Mouse (Mus musculus): ENCODE data around the gene Arid1b. TPM values are rescaled to one million over a fixed set of nuclear protein-coding genes. Genes with fewer than 3 reads are reported as not detected.

Gene Arid1b
- polyA plus RNA-seq, 1 experiment from 2014 or later = 46.4 TPM

GRCm38 (mm10) chr17:5277137-5277871 lies 283.2 kb downstream of the Arid1b start:
- POLR2A ChIA-PET = no interaction called here
- ATAC-seq = no peak
- in situ Hi-C loops (cut with MboI; ENCODE audit: low pct_unique_long_range_greater_than_20kb) = no loop called here
- CTCF ChIA-PET = no interaction called here
- no peak for TF ChIP-seq CTCF (IDR thresholded peaks at IDR 0.05)
- DNase-seq (ENCODE audit: low read depth, low spot score) = no peak
- no peaks in the 10 kb centered on the region for H3K27me3 ChIP-seq

DNA sequence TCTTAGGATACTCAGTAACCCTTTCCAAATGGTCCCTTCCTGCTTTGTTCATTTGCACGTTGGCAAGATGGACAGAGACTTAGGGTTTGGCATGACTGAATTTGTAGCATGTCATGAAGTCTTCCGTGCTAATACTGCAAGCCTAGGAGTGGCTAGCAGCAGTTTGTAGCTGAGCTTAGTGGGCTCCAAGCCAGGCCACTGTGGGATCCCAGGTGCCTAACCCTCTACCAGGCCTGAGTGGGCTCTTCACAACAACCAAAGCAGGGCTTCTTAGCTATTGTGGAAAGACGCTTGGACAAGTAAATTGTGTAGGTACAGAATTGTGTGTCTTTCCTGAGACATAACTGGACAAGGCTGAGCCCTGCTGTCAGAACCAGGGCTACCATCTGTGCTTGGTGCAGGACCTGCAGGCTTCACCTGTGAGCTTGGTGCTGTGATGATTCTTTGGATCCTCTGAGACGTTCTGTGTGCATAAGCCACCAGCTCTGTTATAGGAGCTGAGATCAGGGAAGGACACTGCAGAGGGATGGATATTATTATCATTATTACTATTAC lies 286.4 kb downstream of the Arid1b start:
- ChIA-PET CTCF (no interaction called here), POLR2A (interaction anchor here (0.5 to 0.6 kb wide), 2 partner anchors 18 to 1983 kb away, joined by 3 to 5 read pairs; no protein-coding TSS in a partner anchor)
- DNase-seq (ENCODE audit: low read depth, low spot score) (no peak), ATAC-seq (no peak)
- TF ChIP-seq CTCF (IDR thresholded peaks at IDR 0.05) = no peak
- in situ Hi-C loops (cut with MboI; ENCODE audit: low pct_unique_long_range_greater_than_20kb) = no loop called here
- H3K27me3 ChIP-seq = no peaks in the 10 kb centered on the region

GRCm38 (mm10) chr17:5284783-5285182 lies 290.7 kb downstream of the Arid1b start:
- DNase-seq (ENCODE audit: low read depth, low spot score) = no peak
- POLR2A ChIA-PET = interaction anchor here (1.1 kb wide), 1 partner anchor 39 kb away, joined by 4 read pairs; no protein-coding TSS in a partner anchor
- CTCF ChIA-PET = no interaction called here
- no peaks in the 10 kb centered on the region for H3K27me3 ChIP-seq
- TF ChIP-seq CTCF (IDR thresholded peaks at IDR 0.05) = no peak
- in situ Hi-C loops (cut with MboI; ENCODE audit: low pct_unique_long_range_greater_than_20kb) = no loop called here
- no peak for ATAC-seq

DNA sequence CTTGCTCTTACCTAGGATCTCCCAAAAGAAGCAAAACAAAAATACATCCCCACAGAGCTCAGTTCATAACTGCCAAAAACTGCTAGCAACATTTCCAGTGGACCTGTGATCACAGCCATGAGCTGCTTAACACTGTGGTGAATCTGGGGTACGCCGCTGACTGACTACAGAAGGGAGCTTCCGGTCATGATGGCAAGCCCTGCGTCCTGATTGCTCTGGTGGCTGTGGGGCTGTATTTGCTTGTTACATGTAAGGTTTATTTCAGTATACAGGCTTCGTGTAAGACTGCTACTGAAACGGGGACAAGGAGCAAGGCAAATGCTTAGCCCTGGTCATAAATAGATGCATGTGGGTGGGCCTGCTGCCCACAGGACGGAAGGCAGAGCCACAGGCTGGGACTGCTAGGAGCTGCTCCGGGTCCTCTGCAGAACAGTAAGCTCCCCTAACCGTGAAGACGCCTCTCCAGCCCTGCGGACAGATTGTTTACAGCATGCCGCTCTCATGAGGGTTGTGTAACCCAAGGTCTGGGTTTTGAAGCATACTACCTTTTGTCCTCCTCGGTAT lies 291.8 kb downstream of the Arid1b start:
- H3K27me3 ChIP-seq = no peaks in the 10 kb centered on the region
- in situ Hi-C loops (cut with MboI; ENCODE audit: low pct_unique_long_range_greater_than_20kb) = no loop called here
- ATAC-seq (no peak), DNase-seq (ENCODE audit: low read depth, low spot score) (no peak)
- POLR2A ChIA-PET = no interaction called here
- CTCF ChIA-PET = no interaction called here
- no peak for TF ChIP-seq CTCF (IDR thresholded peaks at IDR 0.05)

GRCm38 (mm10) chr17:5286571-5287209 lies 292.6 kb downstream of the Arid1b start:
- H3K27me3 ChIP-seq = no peaks in the 10 kb centered on the region
- ChIA-PET POLR2A (no interaction called here), CTCF (interaction anchor here (0.8 to 1.5 kb wide), 2 partner anchors 13 to 21 kb away, joined by 3 read pairs; no protein-coding TSS in a partner anchor)
- DNase-seq (ENCODE audit: low read depth, low spot score) (no peak), ATAC-seq (no peak)
- in situ Hi-C loops (cut with MboI; ENCODE audit: low pct_unique_long_range_greater_than_20kb) = no loop called here
- TF ChIP-seq CTCF (IDR thresholded peaks at IDR 0.05) = no peak

DNA sequence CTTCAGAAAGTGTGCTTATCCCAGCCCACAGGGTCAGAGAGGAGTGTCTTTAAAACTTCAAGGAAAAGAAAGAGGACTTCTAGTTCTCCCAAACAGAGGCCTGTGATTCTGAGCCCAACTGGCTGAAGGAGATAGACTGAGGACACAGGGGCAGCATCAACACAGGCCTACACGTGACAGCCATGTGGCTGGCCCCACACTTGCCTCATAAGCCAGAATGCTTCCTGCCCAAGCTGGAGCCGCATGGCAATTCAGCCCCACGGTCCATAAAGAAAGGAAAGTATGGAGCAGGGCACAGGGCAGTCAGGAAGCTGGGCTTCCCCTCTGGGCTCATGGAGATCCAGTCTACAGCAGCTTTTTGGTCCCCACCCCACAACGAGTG lies 293.1 kb downstream of the Arid1b start:
- CTCF ChIA-PET = interaction anchor here (1.5 kb wide), 1 partner anchor 21 kb away, joined by 3 read pairs; no protein-coding TSS in a partner anchor
- no peak for ATAC-seq
- no peak for DNase-seq (ENCODE audit: low read depth, low spot score)
- in situ Hi-C loops (cut with MboI; ENCODE audit: low pct_unique_long_range_greater_than_20kb) = no loop called here
- POLR2A ChIA-PET = no interaction called here
- no peaks in the 10 kb centered on the region for H3K27me3 ChIP-seq
- TF ChIP-seq CTCF (IDR thresholded peaks at IDR 0.05) = no peak

DNA sequence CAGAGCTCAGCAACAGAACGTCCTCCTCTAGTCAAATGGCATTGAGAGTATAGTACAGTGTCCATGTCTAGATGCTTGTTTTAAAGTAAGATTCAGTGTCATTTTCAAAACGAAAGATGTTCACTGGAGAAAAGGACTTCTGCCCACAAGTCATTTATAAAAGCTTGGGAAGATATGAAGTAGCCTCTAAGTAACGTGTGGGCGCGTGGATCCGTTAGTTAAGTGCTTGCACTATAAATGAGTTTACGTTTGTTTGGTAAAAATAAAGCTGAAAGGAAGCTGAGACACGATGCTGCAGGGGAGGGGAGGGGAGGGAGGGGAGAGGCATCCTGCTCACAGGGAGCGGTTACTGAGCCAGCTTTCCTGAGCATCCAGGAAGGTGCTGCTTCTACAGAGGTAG lies 293.5 kb downstream of the Arid1b start:
- no peak for DNase-seq (ENCODE audit: low read depth, low spot score)
- no peaks in the 10 kb centered on the region for H3K27me3 ChIP-seq
- in situ Hi-C loops (cut with MboI; ENCODE audit: low pct_unique_long_range_greater_than_20kb) = no loop called here
- no peak for ATAC-seq
- CTCF ChIA-PET = interaction anchor here (1.1 to 1.5 kb wide), 3 partner anchors 11 to 23 kb away, joined by 3 to 4 read pairs (median 4); no protein-coding TSS in a partner anchor
- POLR2A ChIA-PET = no interaction called here
- no peak for TF ChIP-seq CTCF (IDR thresholded peaks at IDR 0.05)

GRCm38 (mm10) chr17:5293653-5294584 lies 299.8 kb downstream of the Arid1b start:
- TF ChIP-seq CTCF (IDR thresholded peaks at IDR 0.05) = no peak
- in situ Hi-C loops (cut with MboI; ENCODE audit: low pct_unique_long_range_greater_than_20kb) = no loop called here
- ATAC-seq = no peak
- CTCF ChIA-PET = interaction anchor here (1.6 kb wide), 1 partner anchor 42 kb away, joined by 5 read pairs; no protein-coding TSS in a partner anchor
- H3K27me3 ChIP-seq = no peaks in the 10 kb centered on the region
- no peak for DNase-seq (ENCODE audit: low read depth, low spot score)
- POLR2A ChIA-PET = no interaction called here

DNA sequence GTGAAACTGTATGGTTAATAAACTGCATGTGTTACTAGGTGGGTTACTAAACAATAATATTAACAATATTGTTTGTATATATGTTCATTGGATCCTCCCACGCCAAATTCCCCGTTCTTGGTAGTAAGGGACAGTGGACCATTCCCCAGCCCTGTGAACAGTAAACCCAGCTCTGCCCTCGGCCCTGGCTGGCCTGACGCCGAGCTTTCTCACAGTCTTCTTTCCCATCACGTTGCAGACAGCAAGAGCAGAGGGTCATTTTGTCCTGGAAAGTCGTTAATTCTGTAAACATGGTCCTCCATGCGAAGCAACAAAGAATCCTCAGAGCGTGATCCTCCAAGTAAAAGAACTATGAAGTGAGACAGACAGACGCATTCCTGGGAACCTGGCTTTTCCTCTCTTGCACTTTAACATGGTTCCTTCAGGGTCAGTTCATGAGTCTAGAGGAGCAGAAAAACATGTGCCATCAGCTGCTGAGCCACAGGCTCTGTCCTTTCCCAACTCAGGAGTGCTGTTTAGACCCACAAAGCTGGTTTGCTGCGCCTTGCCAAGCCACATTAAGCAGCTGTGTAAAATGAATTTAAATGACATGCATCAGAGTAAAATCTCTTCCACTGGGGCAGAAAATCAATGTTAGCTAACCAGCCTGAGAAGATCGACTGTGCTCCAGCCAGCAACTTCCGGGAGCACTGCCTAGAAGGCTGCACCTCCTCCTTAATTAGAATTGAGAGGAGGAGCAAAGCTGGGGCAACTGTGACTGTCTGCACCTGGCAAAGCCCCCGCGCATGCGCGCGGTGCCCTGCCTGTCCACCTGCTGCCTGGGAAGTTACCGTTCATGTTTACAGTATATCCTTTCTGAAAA lies 301.2 kb downstream of the Arid1b start:
- ChIA-PET POLR2A (no interaction called here), CTCF (interaction anchor here (0.7 to 1.6 kb wide), 3 partner anchors 15 to 103 kb away, joined by 3 to 5 read pairs (median 3); no protein-coding TSS in a partner anchor)
- in situ Hi-C loops (cut with MboI; ENCODE audit: low pct_unique_long_range_greater_than_20kb) = no loop called here
- TF ChIP-seq CTCF (IDR thresholded peaks at IDR 0.05) = no peak
- no peak for DNase-seq (ENCODE audit: low read depth, low spot score)
- no peak for ATAC-seq
- H3K27me3 ChIP-seq = no peaks in the 10 kb centered on the region
